Mouse (Mus musculus) olfactory bulb, adult 2 months (tissue): ENCODE measurements around the gene Tmem231. TPM values are rescaled to one million over a fixed set of nuclear protein-coding genes. Genes with fewer than 3 reads are reported as not detected.
"Not testable (repeated sequence)": the region's sequence is repeated elsewhere in the genome, so short reads cannot be mapped to it uniquely, and the experiment has no call there.

Experiments
- H3K27ac ChIP-seq: fragments of 200-500 bp; 2 replicates; pipeline ENCODE4 v1.5.1; 2012; ENCODE audit warnings: low read depth, low read length; ENCODE audit not compliant: insufficient read depth
- H3K4me1 ChIP-seq: fragments of 200-500 bp; 2 replicates; pipeline ENCODE4 v1.6.1; 2012; ENCODE audit warnings: low read length; ENCODE audit not compliant: control insufficient read depth, insufficient read depth
- H3K4me3 ChIP-seq: fragments of 200-500 bp; 2 replicates; pipeline ENCODE4 v1.5.1; 2012; ENCODE audit warnings: mild to moderate bottlenecking, low read depth, low read length, moderate library complexity; ENCODE audit not compliant: insufficient read depth
- CTCF ChIP-seq: fragments of 200-500 bp; IDR thresholded peaks from 2 replicates; pipeline ENCODE4 v1.5.1; 2012; ENCODE audit warnings: low read depth, mild to moderate bottlenecking, low read length, moderate library complexity; ENCODE audit not compliant: insufficient read depth
- POLR2A ChIP-seq: fragments of 200-500 bp; IDR thresholded peaks from 2 replicates; pipeline ENCODE4 v1.6.1; 2012; ENCODE audit warnings: mild to moderate bottlenecking, low read depth, low read length, moderate library complexity; ENCODE audit not compliant: insufficient read depth
- WGBS: fragments of 180-500 bp; shearing (Covaris S2); methylation state at CpG from one replicate; pipeline ENCODE4 v1.1.7; 2018; 5-methylcytosine and 5-hydroxymethylcytosine counted together
- polyA plus RNA-seq: library from polyadenylated mRNA; stranded (reverse); fragments of >200 nt; gene quantifications from 2 replicates; pipeline ENCODE4 v1.2.4, GENCODE M21; 2012; ENCODE audit warnings: low replicate concordance; ENCODE audit not compliant: missing spikeins, insufficient read depth, insufficient read length

Tmem231 gene
- polyA plus RNA-seq, 1 experiment: not detected

GRCm38 (mm10) chr8:111939516-111940142, 5.9 kb upstream of the Tmem231 start:
- Histone ChIP-seq H3K4me1 (peaks cover 14% of the 10 kb centered on the region), H3K4me3 (peak overlapping the region; percentile 93), H3K27ac (no peak overlapping the region)
- WGBS: 11% methylated on average over 10 of the region's 10 CpGs
- TF ChIP-seq CTCF (no peak), POLR2A (no peak)

GRCm38 (mm10) chr8:111938076-111938985, 4.7 kb upstream of the Tmem231 start:
- H3K4me3 ChIP-seq: not testable (repeated sequence)
- 89% methylated on average over 9 of the region's 9 CpGs for WGBS

GRCm38 (mm10) chr8:111937184-111937583, 3.5 kb upstream of the Tmem231 start:
- Histone ChIP-seq H3K4me3 (no peak overlapping the region), H3K27ac (no peak overlapping the region), H3K4me1 (peaks cover 22% of the 10 kb centered on the region)
- TF ChIP-seq CTCF (no peak), POLR2A (no peak)
- WGBS: 87% methylated on average over 3 of the region's 3 CpGs

More at GRCm38 (mm10) chr8:111938076-111938985, 4.7 kb upstream of the Tmem231 start:
- not testable (repeated sequence) for H3K27ac ChIP-seq
- H3K4me1 ChIP-seq: peaks cover 16% of the 10 kb centered on the region

- Histone ChIP-seq H3K4me1 (peaks cover 13% of the 10 kb centered on the region), H3K4me3 (no peak overlapping the region), H3K27ac (no peak overlapping the region)
- WGBS: 86% methylated on average over 2 of the region's 2 CpGs
- TF ChIP-seq POLR2A (no peak), CTCF (no peak)
Observed at GRCm38 (mm10) chr8:111934201-111934600, 520 bp upstream of the Tmem231 start.

- 26% methylated on average over 19 of the region's 19 CpGs for WGBS
- Histone ChIP-seq H3K4me3 (peak overlapping the region; percentile 73), H3K4me1 (peaks cover 13% of the 10 kb centered on the region), H3K27ac (peak overlapping the region; percentile 14; the same call in 1 of the 2 replicates)
- TF ChIP-seq POLR2A: no peak
- no peak for TF ChIP-seq CTCF
Observed at GRCm38 (mm10) chr8:111932580-111933336, 923 bp downstream of the Tmem231 start.

- Histone ChIP-seq H3K4me1 (peaks cover 13% of the 10 kb centered on the region), H3K4me3 (no peak overlapping the region), H3K27ac (no peak overlapping the region)
- TF ChIP-seq POLR2A (no peak), CTCF (no peak)
- 87% methylated on average over 16 of the region's 16 CpGs for WGBS
Observed at GRCm38 (mm10) chr8:111931721-111932120, 2.0 kb downstream of the Tmem231 start.

- WGBS: 78% methylated on average over 8 of the region's 8 CpGs
Observed at GRCm38 (mm10) chr8:111929648-111930344, 3.9 kb downstream of the Tmem231 start.

GRCm38 (mm10) chr8:111924976-111925375, 8.7 kb downstream of the Tmem231 start:
- Histone ChIP-seq H3K4me3 (no peak overlapping the region), H3K27ac (no peak overlapping the region), H3K4me1 (no peaks in the 10 kb centered on the region)
- 91% methylated on average over 7 of the region's 7 CpGs for WGBS
- TF ChIP-seq POLR2A (no peak), CTCF (no peak)

More at GRCm38 (mm10) chr8:111929648-111930344, 3.9 kb downstream of the Tmem231 start:
- no peak for TF ChIP-seq POLR2A
- no peak for TF ChIP-seq CTCF
- Histone ChIP-seq H3K4me1 (peaks cover 13% of the 10 kb centered on the region), H3K4me3 (no peak overlapping the region), H3K27ac (no peak overlapping the region)
